ENCODE assay signal across 8 mouse cellular contexts in the genomic region with DNA sequence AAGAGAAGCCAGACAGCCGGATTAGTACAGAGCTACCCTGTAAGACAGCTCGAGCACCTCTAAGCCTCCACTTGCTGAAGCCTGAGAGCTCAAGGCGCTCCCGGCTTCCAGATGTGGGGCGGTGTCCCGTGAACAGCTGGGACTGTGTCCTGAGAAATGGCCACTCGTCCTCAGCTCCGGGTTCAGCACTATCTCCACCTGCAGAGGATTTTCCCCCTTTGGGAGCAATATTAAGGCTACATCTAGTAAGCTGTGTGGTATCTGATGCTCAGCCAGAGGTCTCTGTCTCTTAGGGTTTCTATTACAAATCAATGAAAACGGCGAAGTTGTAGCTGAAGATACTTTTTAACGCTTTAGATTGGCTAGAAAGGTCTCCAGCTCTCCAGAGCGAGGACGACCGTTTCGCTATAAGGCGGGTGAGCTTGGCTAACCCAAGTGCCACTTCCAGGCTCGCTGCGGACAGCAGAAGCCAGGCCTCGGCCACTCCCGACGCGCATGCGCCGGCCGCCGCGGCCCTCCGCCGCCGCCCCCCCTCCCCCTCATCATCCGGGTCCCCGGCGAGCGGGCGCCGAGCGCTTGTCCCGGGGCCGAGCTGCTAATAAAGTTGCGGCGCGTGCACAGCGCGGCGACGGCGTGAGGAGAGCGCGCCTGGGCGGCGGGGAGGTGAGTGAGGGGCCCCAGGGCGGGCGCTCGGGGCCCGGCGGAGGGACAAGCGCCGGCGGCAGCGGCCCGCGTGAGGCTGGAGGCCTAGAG. TPM values are rescaled to one million over a fixed set of nuclear protein-coding genes. Genes with fewer than 3 reads are reported as not detected.
DNase-seq lines count a peak whose midpoint lies in the region; ATAC-seq and TF ChIP-seq lines count a peak whose summit lies in the region.

Gene Smad5, plus strand, starts transcription at position 542 of the 753 bp plus-strand sequence.

- H3K9me3 ChIP-seq in embryonic facial prominence, embryonic 14.5 days (ENCODE audit: control insufficient read depth, low read length): no peaks in the 10 kb centered on the region
- no peaks in the 10 kb centered on the region for H3K9me3 ChIP-seq in heart, embryonic 10.5 days
- no peaks in the 10 kb centered on the region for H3K9me3 ChIP-seq in kidney, embryonic 15.5 days (replicated peaks)

- H3K4me1 ChIP-seq in embryonic facial prominence, embryonic 14.5 days (ENCODE audit: control insufficient read depth, insufficient read depth, low read length): peaks cover 51% of the 10 kb centered on the region
- H3K4me1 ChIP-seq in heart, embryonic 10.5 days: peaks cover 41% of the 10 kb centered on the region
- peaks cover 64% of the 10 kb centered on the region for H3K4me1 ChIP-seq in kidney, embryonic 15.5 days
- peaks cover 24% of the 10 kb centered on the region for H3K4me1 ChIP-seq in liver, adult 2 months (ENCODE audit: control insufficient read depth, insufficient read depth, low read length)

- peak within 1 kb of the TSS; percentile 58 for H3K4me2 ChIP-seq in embryonic facial prominence, embryonic 14.5 days (ENCODE audit: low read depth, low read length)
- peak within 1 kb of the TSS; percentile 71 for H3K4me2 ChIP-seq in kidney, embryonic 15.5 days

- DNase-seq in B cell, adult 2 months: peak; percentile 86 to 89
- DNase-seq in adrenal gland, postnatal 4 days (ENCODE audit: low spot score in 2 of 2): peak; percentile 79 to 82
- DNase-seq in embryonic facial prominence, embryonic 14.5 days (ENCODE audit: low spot score): peak; percentile 94
- DNase-seq in heart, embryonic 10.5 days (ENCODE audit: low spot score): peak; percentile 92
- DNase-seq in liver, adult 2 months (ENCODE audit: extremely low read depth, low read depth, low spot score): peak; percentile 64
- peak; percentile 78 to 90 for DNase-seq in spleen, postnatal 4 days (ENCODE audit: low spot score in 2 of 2)

- TF ChIP-seq POLR2A in liver, adult 2 months (IDR thresholded peaks at IDR 0.05; ENCODE audit: extremely low read depth, insufficient read depth, low read length): peak; percentile 29; the same call in 1 of the 2 replicates

- 3% methylated on average over 27 of the region's 62 CpGs for WGBS in embryonic facial prominence, embryonic 14.5 days
- 2% methylated on average over 62 of the region's 62 CpGs for WGBS in heart, embryonic 10.5 days
- 2% methylated on average over 61 of the region's 62 CpGs for WGBS in kidney, embryonic 15.5 days
- 7% methylated on average over 61 of the region's 62 CpGs for WGBS in liver, adult 2 months

- H3K27me3 ChIP-seq in embryonic facial prominence, embryonic 14.5 days (replicated peaks; ENCODE audit: control insufficient read depth, insufficient read depth, low read length): no peaks in the 10 kb centered on the region
- no peaks in the 10 kb centered on the region for H3K27me3 ChIP-seq in heart, embryonic 10.5 days (ENCODE audit: insufficient read depth, poor library complexity, severe bottlenecking)
- no peaks in the 10 kb centered on the region for H3K27me3 ChIP-seq in kidney, embryonic 15.5 days
- no peaks in the 10 kb centered on the region for H3K27me3 ChIP-seq in liver, adult 2 months (ENCODE audit: control insufficient read depth, insufficient read depth, low read length)

- ATAC-seq in embryonic facial prominence, embryonic 14.5 days (ENCODE audit: low read depth): peak; percentile 88
- peak; percentile 84 for ATAC-seq in kidney, embryonic 15.5 days (replicated peaks; ENCODE audit: low FRiP score)
- ATAC-seq in monocyte, adult 5-6 weeks (replicated peaks; ENCODE audit: insufficient number of reproducible peaks, low FRiP score, low TSS enrichment, poor library complexity, severe bottlenecking): peak; percentile 52; the same call in 1 of the 2 replicates

- H3K79me2 ChIP-seq in liver, adult 2 months (ENCODE audit: control insufficient read depth, insufficient read depth, low read length): peaks cover 18% of the 10 kb centered on the region; the same call in 1 of the 2 replicates

- peak within 1 kb of the TSS; percentile 99 for H3K9ac ChIP-seq in embryonic facial prominence, embryonic 14.5 days (ENCODE audit: low read depth, low read length)
- peak within 1 kb of the TSS; percentile 98 for H3K9ac ChIP-seq in kidney, embryonic 15.5 days
- H3K9ac ChIP-seq in liver, adult 2 months (ENCODE audit: low read depth, low read length): peak within 1 kb of the TSS; percentile 98

- H3K27ac ChIP-seq in embryonic facial prominence, embryonic 14.5 days (replicated peaks; ENCODE audit: low read depth, low read length): peak within 1 kb of the TSS; percentile 99
- peak within 1 kb of the TSS; percentile 99 for H3K27ac ChIP-seq in heart, embryonic 10.5 days
- H3K27ac ChIP-seq in kidney, embryonic 15.5 days: peak within 1 kb of the TSS; percentile 100
- H3K27ac ChIP-seq in liver, adult 2 months (replicated peaks; ENCODE audit: insufficient read depth, low read depth, low read length): peak within 1 kb of the TSS; percentile 99

- no peak for TF ChIP-seq CTCF in liver, adult 2 months (IDR thresholded peaks at IDR 0.05; ENCODE audit: low read depth, low read length)

- peak within 1 kb of the TSS; percentile 80 for H3K4me3 ChIP-seq in embryonic facial prominence, embryonic 14.5 days (ENCODE audit: low read depth, low read length)
- H3K4me3 ChIP-seq in heart, embryonic 10.5 days: peak within 1 kb of the TSS; percentile 79
- peak within 1 kb of the TSS; percentile 83 for H3K4me3 ChIP-seq in kidney, embryonic 15.5 days (replicated peaks)
- H3K4me3 ChIP-seq in liver, adult 2 months (ENCODE audit: insufficient read depth, low read depth, low read length): peak within 1 kb of the TSS; percentile 79

- H3K36me3 ChIP-seq in embryonic facial prominence, embryonic 14.5 days (ENCODE audit: control insufficient read depth, insufficient read depth, low read length): 0 out of 2 replicates have a peak, but pooled peaks cover 10% of the 10 kb centered on the region
- peaks cover 14% of the 10 kb centered on the region for H3K36me3 ChIP-seq in heart, embryonic 10.5 days
- peaks cover 19% of the 10 kb centered on the region for H3K36me3 ChIP-seq in kidney, embryonic 15.5 days
- H3K36me3 ChIP-seq in liver, adult 2 months (ENCODE audit: control insufficient read depth, insufficient read depth, low read length): no peaks in the 10 kb centered on the region

RNA-seq across cellular contexts. Expression of gene Smad5, which starts in this region (rescaled TPM):
- total RNA-seq in adrenal gland, postnatal 4 days (2021): 10 to 100 TPM; 80.4 to 81.3 TPM
- 45.3 and 45.9 TPM in 2 replicates for polyA plus RNA-seq in embryonic facial prominence, embryonic 14.5 days (2014; fragmentation: Nextera tagmentation; extraction: Ambion mirVana)
- polyA plus RNA-seq in heart, embryonic 10.5 days (2016; fragmentation: Nextera tagmentation; extraction: Ambion mirVana): 20.7 and 23.0 TPM in 2 replicates
- 33.3 and 34.6 TPM in 2 replicates for polyA plus RNA-seq in kidney, embryonic 15.5 days (2015; fragmentation: Nextera tagmentation; extraction: Ambion mirVana)
- 13.1 and 15.2 TPM in 2 replicates for total RNA-seq in liver, adult 2 months (2014; rRNA removed)
- 8.9 and 10.0 TPM in 2 replicates for polyA plus RNA-seq in liver, adult 2 months (2012; rRNA removed)
- total RNA-seq in monocyte, adult 5-6 weeks (2017): 19.5 to 20.2 TPM (median 19.5 TPM) in 3 replicates

Comparison
In these comparisons a context has a peak if more than half of its experiments do, and no peak if none do; other contexts are left out.
1. Peak in every context shown above with its lines: DNase-seq, ATAC-seq, H3K4me3 ChIP-seq and H3K27ac ChIP-seq.